Mouse (Mus musculus) lung, adult 10 weeks (tissue): Measurements from ENCODE around the gene Fbrs. TPM values are rescaled to one million over a fixed set of nuclear protein-coding genes. Genes with fewer than 3 reads are reported as not detected.

ENCODE experiments used
- polyA plus RNA-seq: library from polyadenylated mRNA; stranded (reverse); fragments of 350-450 nt; fragmentation: Illumina TruSeq; extraction: RNeasy Lipid Tissue Mini Kit (QIAGEN cat#74804); gene quantifications from one replicate; pipeline ENCODE4 v1.2.3, GENCODE M21; 2014; ENCODE audit warnings: low read depth, low replicate concordance; ENCODE audit not compliant: insufficient read depth

Fbrs gene
- 24.3 TPM for polyA plus RNA-seq

DNA sequence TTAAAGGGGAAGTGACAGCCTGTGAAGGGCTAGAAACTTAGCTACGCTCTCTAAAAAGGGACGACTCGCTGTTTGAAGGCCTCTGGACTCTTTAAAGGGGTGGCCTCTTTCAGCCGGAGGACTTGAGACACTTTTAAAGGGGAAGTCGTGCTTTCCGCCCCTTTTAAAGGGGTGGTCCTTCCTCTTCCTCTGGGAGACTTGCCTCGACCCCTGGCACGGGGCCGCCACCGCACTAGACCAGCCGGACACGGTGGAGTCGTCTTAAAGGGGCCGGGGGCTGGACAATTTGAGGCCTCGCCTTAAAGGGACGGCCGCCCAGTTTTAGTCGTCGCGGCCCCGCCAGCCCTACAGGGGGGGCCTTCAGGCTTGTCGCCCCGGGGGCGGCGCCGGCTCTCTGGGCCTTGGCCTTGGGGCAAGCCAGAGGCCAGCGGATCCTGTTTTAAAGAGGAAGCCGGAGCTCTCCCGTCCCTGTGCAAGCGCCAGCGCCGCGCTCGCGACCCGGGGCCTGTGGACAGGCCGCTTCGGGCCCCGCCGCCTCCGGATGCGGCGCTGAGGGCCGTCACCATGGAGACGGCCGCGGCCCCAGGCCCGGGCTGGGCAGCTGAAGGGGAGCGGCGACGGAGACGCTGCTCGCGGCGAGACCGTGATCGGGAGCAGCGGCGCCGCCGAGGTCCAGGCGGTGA lies at the start of gene Fbrs:
Gene Fbrs (plus strand): TSS at position 565 of the 683 bp plus-strand sequence.

DNA sequence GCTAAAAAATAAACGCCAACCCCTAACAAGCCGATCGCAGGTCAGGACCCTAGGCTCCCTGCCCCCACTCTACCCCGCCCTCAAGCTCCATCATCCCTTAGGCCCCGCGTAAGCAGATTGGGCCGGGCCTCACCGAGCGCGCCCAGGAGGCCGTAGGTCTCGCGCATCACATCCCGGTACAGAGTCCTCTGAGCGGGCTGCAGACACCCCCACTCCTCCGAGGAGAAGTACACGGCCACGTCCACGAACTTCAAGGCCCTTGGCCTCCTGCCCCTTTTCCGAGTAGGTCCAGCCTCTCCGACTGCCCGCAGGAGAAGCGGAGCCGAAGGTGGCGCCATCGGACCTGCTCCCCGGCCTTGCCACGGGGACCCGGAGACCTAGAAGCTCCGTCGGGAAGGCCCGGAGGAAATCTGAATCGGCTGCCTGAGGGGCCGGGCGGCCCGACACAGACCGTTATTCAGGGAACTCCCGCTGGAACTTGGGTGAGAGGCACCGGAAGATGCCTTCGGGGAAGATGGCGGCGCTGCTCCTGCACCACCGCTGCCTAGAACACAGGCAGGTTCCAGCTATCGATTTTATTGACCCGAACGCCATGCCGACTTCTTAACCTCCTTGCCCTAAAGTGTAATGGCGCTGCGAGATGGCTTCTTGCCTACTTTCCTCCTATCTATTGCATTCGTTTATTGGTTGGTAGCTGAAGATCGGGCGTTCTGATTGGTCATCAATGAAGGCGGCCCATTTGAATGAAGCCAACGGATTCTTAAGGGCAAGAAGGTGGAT lies 30.3 kb upstream of the Fbrs start, which contains the start of gene Zfp689:
Gene Zfp689 (minus strand): TSS at position 638 of the 780 bp plus-strand sequence.

GRCm38 (mm10) chr7:127459311-127459710 lies 19.7 kb upstream of the Fbrs start, which contains the start of gene Prr14:
Gene Prr14, plus strand, starts transcription at chr7:127459611.

GRCm38 (mm10) chr7:127511808-127512230 lies 32.8 kb downstream of the Fbrs start, which contains the start of gene Srcap:
Gene Srcap, plus strand, starts transcription at chr7:127511983.

GRCm38 (mm10) chr7:127519284-127519683 lies 40.3 kb downstream of the Fbrs start, which contains the start of gene Gm42715:
Gene Gm42715, plus strand, starts transcription at chr7:127519584.

Other genes starting within 250 kb of the Fbrs start
- 5.6 TPM for gene Zfp553, start 246.1 kb upstream of the Fbrs start, polyA plus RNA-seq
- 23.5 TPM for gene Sept1, start 246.1 kb upstream of the Fbrs start, polyA plus RNA-seq
- gene Zfp771, start 234.9 kb upstream of the Fbrs start, polyA plus RNA-seq, result 10.4 TPM
- gene Dctpp1, start 218.5 kb upstream of the Fbrs start, polyA plus RNA-seq, result 29.4 TPM
- gene Sephs2, start 205.1 kb upstream of the Fbrs start, polyA plus RNA-seq, result 23.5 TPM
- 12.3 TPM for gene Itgal, start 182.9 kb upstream of the Fbrs start, polyA plus RNA-seq
- gene Zfp768, start 133.6 kb upstream of the Fbrs start, polyA plus RNA-seq, result 12.4 TPM
- 6.3 TPM for gene Zfp747, start 103.1 kb upstream of the Fbrs start, polyA plus RNA-seq
- gene 9130019O22Rik, start 92.0 kb upstream of the Fbrs start, polyA plus RNA-seq, result 2.7 TPM
- 3.5 TPM for gene E430018J23Rik, start 85.6 kb upstream of the Fbrs start, polyA plus RNA-seq
- gene Zfp764, start 72.4 kb upstream of the Fbrs start, polyA plus RNA-seq, result 7.3 TPM
- gene Zfp688, start 57.1 kb upstream of the Fbrs start, polyA plus RNA-seq, result 11.8 TPM
- 1.7 TPM for gene Zfp689, start 30.0 kb upstream of the Fbrs start, polyA plus RNA-seq
- 32.8 TPM for gene Prr14, start 19.6 kb upstream of the Fbrs start, polyA plus RNA-seq
- gene Srcap, start 32.8 kb downstream of the Fbrs start, polyA plus RNA-seq, result 1.8 TPM
- 11.9 TPM for gene Gm42715, start 40.4 kb downstream of the Fbrs start, polyA plus RNA-seq
- not detected for gene Tmem265, start 82.2 kb downstream of the Fbrs start, polyA plus RNA-seq
- 29.0 TPM for gene Phkg2, start 94.1 kb downstream of the Fbrs start, polyA plus RNA-seq
- 20.2 TPM for gene Ccdc189, start 109.4 kb downstream of the Fbrs start, polyA plus RNA-seq
- 24.5 TPM for gene Rnf40, start 109.6 kb downstream of the Fbrs start, polyA plus RNA-seq
- gene Zfp629, start 136.6 kb downstream of the Fbrs start, polyA plus RNA-seq, result 5.9 TPM
- gene Bcl7c, start 229.7 kb downstream of the Fbrs start, polyA plus RNA-seq, result 35.1 TPM
- gene Ctf1, start 233.5 kb downstream of the Fbrs start, polyA plus RNA-seq, result 5.6 TPM